Mouse (Mus musculus) small intestine, adult 2 months (tissue): Measurements from ENCODE around the gene Ppp1r2.

Source experiments
- CTCF ChIP-seq: fragments of 200-500 bp; IDR thresholded peaks from 2 replicates; pipeline ENCODE4 v1.5.1; 2012; ENCODE audit warnings: low read depth, mild to moderate bottlenecking, control low read depth, inconsistent platforms, low read length, moderate library complexity, mixed read lengths; ENCODE audit not compliant: insufficient replicate concordance, insufficient read length; ENCODE audit errors: extremely low read depth
- POLR2A ChIP-seq: fragments of 200-500 bp; IDR thresholded peaks from 2 replicates; pipeline ENCODE4 v1.6.1; 2012; ENCODE audit warnings: low read depth, mild to moderate bottlenecking, control low read depth, inconsistent platforms, low read length, moderate library complexity

DNA sequence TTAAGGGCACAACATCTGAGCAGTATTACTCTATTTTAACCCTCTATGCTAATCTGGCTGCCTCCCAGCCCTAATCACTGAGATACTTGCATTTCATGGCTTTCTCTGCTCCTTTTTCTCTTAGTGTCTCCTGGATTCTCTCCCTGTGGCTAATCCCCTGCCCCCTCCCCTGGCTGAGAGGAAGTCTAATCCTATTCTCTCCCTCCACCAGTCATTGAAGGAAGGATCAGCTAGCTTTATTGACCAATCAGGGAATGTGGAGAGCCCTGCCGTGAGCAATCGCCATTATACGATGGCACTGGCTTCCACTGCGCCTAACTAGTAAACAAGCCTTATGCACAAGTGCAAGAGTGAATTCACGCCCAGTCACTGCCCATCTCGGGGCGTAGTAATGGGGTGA, 45.9 kb upstream of the Ppp1r2 start:
- TF ChIP-seq CTCF (no peak), POLR2A (no peak)
